Mouse (Mus musculus) T-helper 1 cell (primary cell): ENCODE results near the gene Acbd6.

ENCODE experiments used
- in situ Hi-C: fragments of 300-600 bp; cut with MboI, MseI; formaldehyde crosslinking; loops from one replicate; pipeline ENCODE4 v1.15.1; 2025; ENCODE audit warnings: high pct_unique_total_duplicates

The Acbd6 gene

DNA sequence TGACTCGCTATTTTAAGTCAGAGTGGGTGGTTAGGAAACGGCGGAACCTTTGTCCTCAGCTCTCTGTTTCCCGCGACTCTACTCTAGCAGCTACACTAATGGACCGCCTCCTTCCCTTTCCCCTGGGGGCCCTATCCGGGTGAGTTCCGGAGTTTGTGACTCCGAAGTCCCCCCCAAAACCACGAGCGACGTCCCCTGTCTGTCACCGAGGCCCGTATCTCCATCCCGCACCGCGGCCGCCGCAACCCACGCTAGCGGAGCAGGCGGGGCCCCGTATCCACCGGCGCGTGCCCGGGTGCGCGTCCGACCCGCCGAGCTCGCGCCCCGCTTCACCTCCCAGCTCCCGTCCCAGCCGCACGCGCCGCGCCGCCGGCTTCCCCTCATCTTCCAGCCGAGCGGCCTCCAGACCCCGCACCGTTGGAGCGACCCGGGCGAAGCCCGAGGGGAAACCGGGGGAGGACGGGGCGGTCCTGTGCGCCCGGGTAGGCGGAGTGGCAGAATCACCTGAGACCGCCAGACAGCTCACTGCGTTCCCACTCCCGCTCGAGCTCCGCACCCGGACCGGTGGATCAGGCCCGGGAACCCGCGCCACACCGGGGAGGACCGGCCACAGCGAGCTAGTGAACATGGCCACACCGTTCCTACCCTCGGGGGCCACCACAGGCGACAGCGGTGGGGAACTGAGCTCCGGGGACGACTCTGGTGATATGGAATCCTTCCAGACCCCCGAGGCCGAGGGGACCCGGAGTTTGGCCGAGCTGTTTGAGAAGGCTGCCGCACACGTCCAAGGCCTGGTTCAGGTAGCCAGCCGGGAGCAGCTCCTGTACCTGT is at the start of gene Acbd6:
Gene Acbd6 (plus strand): TSS at position 109 of the 831 bp plus-strand sequence.
- in situ Hi-C loops = no loop called here

DNA sequence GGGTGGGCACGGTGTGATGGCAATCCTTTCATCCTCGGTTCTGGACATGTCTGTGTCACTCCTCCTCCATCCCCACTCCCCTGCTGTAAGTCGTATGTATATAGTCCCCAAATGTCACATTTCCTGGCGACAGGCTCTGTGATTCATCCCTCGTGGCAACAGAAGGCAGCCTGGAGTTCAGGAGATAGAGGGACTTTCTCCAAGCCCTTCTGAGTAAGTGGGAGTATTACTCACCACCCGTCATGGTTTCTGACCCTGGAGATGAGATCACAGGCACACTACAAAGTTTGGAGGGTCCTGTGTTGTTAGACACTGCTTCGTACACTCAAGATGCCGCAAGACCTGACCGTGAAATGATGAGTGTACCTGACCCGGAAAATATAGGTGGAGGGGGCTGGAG is 47.7 kb upstream of the Acbd6 start:
- in situ Hi-C loops = no loop called here

DNA sequence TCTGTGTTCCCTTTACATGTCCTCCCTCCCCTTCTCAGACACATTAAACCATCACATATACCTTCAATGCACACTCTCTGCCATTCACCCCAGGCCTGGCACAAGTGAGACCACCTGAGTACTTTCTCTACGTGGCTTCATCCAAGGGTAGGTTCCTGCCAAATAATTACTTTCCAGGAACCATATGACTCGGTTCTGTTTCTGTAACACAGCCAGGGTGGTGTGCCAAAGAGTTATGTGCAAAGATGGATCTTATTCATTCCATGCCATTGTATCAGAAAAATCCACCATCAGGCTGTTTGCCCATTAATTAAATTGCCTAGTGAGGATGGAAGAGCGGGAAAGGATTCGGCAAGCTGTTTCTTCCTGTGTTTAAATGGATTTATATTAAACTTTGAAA is 42.1 kb upstream of the Acbd6 start:
- in situ Hi-C loops = no loop called here

DNA sequence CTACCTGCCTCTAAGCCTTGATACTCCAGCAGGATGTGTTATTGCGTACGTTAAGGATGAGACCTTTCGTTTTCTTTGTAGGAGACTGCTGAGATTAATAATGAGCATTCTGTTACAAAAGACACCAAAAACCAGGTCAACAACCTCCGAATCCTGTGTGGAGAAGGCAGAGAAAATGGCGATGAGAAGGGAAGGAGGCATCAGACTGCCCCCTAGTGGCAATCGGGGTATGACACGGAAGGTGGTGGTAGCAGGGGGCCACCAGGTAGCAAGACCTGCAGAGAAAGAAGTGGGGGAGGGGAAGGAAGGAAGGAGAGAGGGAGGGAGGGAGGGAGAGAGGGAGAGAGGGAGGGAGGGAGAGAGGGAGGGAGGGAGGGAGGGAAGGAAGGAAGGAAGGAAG is 41.3 kb upstream of the Acbd6 start:
- in situ Hi-C loops = no loop called here

DNA sequence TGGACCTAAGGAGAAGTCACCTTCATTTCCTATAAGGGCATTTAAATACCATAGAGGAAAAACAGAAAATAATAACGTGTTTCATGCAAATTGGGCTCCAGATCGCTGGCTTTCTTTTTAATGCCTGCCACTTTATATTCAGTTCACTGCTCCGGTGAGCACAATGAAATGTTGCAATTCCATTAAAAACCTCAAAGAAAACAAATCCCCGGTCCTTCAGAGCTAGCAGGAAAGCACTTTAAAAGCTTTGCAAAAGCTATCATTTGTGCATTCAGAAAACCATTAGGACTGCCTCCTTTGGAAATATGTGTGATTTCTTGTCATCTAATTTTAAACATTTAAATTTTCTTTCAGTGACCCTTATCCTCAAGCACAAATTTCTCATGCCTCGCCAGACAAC is 40.9 kb upstream of the Acbd6 start:
- in situ Hi-C loops = no loop called here

DNA sequence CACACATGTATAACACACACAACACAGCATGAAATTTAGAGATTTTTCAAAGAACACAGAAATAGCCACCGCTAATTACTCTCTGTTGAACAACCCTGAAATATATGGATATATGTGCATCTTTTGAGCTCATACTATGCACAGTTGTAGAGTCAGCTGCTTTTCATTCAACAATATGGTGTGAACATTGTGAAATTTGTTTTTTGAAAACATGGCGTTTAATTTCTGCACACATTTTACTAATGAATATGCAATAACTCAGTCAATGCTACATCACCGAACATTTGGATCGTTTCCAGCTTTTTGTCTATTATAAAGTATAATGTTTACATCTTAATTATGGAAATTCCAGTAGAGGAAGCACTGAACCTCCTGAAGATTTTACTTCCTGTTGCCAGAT is 37.6 kb upstream of the Acbd6 start:
- in situ Hi-C loops = no loop called here

DNA sequence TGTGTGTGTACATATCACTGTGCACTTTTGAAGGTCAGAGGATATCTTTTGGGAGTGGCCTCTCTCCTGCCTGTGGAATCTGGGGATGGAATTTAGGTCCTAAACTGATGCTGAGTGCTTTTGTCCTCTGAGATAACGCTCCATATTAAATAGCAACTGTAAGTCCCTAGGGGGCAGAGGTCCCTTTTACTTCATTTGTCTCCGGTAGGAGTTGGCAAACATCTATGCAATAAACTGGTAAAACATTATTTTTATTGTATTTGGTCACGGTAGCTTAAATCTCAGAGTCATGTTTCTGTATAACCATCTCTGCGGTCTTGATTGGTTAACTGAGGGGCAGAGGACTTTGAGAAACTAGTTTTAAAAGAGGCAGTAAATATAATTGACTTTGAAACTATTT is 35.4 kb upstream of the Acbd6 start:
- in situ Hi-C loops = no loop called here

DNA sequence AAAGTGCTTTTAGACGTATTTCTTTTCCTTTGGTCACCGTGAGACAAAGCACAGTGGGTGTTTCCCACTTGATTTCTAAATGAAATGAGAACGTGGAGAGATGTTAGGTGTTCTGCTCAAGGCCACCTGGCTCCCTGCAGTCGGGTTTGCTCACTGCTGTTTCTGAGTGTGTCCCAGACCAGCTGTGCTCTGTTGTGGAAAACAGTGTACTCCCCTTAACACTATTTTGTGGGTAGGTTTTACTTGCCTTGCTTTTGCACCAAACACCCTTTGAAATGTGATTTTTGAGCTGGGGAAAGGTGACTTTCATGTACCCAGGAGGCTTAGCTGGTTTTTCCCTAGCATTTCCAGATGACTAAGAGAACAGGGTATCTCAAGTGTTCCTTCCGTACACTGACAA is 31.7 kb upstream of the Acbd6 start:
- in situ Hi-C loops = loop anchor here (5.0 to 25.0 kb wide), 2 partner anchors 509 to 739 kb away; no protein-coding TSS in a partner anchor

DNA sequence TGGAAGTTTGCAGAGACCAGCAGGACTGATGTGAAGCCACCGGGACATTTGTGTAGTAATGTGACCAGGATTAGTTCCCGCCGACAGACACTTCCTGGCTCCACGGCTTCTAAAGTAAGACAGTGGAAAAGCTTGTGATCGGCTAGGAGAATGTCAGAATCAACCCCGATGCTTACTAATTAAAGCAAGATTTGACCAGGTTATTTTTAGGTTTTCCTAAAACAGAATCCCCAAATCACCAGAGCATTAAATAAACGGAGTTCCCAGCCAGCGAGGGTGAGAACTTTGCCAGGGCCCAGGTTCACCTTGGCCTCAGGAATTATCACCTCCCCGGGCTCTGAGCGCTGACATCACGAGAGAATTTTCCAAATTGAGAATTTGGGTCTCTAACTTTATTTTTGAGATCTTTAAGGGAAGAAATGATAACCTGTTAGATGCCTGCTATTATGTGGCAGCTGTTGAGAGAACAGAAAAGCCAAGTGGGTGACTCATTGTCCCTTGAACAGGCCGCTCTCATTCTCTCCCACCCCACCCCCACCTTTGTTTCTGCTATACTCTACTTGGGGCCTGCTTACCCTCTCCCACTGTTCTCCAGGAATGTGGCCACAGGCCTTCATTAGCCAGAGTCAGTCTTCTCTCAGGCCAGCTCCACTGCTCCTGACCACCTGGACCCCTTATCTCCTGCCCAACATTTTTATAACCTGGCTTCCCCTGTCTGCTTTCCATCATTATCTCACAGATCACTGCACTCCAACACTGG is 30.7 kb upstream of the Acbd6 start:
- in situ Hi-C loops = loop anchor here (5.0 to 25.0 kb wide), 2 partner anchors 510 to 740 kb away; no protein-coding TSS in a partner anchor

DNA sequence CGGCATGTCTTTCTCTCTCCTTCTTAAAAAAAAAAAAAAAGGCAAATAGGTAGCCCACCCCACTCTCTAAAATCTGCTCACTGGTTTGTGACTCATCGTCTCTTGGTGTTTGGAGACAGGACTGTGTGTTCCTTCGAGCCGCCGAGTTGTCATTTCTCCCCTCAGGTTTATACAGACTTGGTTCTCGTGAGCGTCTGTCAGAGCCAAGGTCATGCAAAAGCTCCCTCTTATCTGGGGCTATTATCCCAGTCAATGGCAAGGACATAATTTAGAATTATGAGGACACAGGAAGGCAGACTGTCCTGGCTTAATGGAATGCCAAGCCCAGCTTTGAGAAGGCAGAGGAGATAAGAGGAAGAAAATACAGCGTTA is 30.1 kb upstream of the Acbd6 start:
- in situ Hi-C loops = loop anchor here (5.0 to 25.0 kb wide), 2 partner anchors 510 to 740 kb away; no protein-coding TSS in a partner anchor

DNA sequence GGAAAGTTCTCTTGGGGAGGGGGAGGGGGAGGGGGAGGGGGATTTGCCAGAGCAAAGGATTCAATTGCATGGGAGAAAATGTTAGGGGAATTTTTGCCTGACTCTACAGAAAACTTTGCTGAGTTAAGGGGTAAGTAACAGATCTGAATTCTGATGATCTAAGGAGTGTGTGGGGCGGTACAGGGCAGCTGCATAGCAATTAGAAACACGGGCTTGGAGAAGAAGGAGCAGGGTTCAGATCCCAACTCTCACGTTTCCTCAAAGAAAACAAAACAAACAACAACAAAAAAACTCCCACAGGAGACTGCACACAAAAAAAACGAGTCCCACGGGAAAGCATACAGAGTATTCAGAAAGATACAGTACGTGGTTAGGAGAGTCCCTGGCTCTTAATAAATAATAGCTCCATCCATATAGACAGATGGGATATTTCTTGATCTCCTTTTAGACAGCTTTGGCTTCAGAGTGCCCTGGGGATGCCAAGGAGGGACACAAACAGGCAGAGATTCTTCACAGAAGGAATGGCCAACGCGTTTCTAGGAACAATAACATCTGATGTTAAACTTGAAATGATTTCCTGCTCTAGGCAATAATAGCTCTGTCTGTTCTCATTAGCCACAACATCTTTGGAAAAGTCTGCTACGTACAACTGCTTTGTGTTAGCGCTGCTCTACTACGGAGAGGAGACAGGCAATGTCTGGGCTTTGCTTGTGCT is 29.4 kb upstream of the Acbd6 start:
- in situ Hi-C loops = loop anchor here (5.0 to 25.0 kb wide), 2 partner anchors 511 to 741 kb away; no protein-coding TSS in a partner anchor

DNA sequence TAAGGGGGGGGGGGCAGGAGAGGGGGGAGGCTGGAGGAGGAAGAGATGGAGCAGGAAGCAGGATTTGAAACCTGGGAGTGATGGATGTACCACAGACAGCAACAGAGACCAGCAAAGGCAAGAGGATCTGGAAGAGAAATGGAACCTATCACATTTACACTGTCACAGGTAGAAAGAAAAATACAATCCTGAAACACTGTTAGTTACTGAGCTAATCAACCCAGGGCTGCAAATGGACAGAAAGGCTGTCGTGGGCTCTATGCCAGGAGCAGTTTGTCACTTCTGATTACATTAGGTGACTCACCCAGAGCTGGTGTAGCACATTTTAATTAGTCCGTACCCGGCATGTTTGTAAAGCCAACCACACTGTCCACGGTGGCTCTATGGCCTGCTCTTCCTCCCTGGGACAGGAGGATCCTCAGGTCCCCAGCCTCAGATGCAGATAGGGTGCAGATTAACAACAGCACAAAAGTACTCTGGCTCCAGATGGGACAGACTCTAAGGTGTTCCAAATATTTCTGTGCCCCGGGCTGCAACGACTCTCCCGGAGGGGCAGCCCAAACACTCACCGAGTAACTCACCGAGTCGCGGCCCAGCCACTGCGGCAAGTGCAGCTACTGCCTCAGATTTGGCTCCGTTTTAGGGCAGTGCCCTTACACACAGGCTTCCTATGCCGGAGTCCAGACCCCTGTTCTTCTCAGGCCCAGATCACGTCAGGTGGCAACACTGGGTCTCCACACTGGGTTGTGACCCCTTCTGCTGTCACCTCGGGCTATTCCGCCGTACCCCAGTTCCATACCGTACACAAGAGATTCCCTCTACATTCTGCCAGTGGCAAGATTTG is 28.6 kb upstream of the Acbd6 start:
- in situ Hi-C loops = loop anchor here (5.0 to 25.0 kb wide), 2 partner anchors 512 to 742 kb away; no protein-coding TSS in a partner anchor

DNA sequence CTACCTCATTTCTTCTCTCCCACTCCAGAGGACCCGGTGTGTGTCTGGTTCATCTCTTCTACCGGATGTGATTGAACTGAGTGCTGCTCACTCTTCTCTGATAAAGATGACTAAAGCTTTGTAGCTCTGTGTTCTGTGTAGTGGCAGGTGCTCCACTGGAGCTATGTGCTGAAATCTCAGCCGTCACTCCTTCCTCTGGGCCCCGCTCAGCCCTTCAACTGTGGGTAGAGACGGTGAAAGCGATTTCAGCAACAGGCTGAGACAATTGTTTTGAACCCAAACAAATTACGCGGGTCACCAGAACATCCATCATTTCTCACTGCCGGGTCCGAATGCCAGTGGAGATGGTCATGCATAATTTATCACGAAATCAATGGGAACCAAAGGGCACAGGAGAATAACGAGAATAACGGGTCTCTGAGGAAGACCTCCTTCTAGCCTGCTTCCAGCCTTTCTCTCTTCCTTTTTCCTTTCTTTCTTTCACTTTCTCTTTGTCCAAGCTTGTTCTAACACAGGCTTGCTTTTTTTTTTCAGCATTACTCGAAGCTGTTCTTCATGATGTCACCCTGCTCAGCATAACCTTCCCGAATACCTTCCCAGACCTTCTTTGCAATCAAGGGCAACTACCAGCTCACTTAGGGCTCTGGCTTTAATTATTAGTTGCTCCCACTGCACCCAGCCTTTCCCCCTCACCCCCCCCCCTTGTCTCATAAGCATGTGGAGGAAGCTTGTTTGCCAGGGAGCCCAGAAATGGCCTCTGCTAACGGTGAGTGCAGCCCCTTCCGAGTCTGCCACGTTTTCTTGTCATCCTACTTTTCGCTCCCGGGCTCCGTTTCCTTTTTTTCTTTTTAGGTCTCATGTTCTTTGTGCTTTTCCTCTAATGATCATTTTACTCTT is 27.1 kb upstream of the Acbd6 start:
- in situ Hi-C loops = loop anchor here (5.0 to 25.0 kb wide), 2 partner anchors 244 to 744 kb away; no protein-coding TSS in a partner anchor

DNA sequence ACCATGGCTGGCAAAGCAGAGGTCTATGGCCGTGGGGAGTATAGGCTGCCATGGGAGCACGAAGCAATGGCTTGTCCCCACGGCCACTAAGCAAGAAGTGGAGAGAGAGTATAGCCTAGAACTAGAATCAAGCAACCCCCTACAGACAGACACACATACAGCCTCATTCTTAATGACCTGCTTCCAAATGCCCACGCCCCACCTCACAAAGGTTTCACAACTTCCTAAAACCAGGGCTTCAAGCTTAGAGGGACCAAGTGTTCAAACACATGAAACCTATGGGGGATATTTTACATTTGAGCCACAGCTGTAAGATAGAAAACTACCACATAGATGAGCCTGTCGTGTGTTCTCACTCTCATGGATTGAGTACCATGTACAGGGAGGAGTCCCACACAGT is 25.5 kb upstream of the Acbd6 start:
- in situ Hi-C loops = loop anchor here (5.0 to 25.0 kb wide), 2 partner anchors 245 to 745 kb away; no protein-coding TSS in a partner anchor

DNA sequence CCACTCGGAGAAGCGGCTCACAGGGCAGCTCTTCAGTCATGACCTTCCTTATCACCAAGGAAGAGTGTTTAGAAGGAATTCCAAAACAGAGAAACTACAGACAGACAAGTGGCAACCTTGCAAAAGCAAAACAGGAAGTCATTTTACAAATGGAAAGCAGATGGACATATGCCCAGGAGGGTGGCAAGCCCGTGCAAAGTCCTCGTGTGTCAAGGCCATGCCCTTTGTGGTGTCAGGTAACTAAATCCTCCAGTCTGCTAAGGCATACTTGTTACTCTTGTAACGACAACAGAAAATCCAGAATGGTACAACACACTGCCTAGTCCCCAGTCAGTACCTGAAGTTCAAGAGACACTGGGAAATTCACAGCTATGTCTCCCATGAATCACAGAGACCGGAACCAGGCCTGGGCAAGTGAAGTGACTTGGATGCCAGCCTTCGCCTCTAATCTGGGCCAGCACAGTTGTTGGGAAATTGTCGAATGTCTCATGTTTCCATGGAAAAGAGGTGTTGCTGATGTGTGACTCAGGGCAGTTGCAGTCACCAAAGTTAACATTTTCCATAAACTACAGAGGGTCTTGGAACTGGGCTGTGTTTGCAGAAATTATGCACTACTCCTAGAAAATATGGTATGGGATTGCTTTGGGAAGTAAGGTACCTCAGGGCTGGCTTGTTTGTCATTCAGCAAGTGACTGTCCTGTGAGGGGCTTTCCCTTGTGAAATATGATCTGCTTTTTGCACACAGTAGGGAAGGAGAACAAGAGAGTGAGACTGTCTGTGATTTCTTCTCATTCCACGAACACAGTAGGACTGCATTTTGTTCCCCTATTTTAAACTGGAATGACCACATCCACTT is 24.9 kb upstream of the Acbd6 start:
- in situ Hi-C loops = loop anchor here (5.0 to 25.0 kb wide), 2 partner anchors 246 to 746 kb away; no protein-coding TSS in a partner anchor

DNA sequence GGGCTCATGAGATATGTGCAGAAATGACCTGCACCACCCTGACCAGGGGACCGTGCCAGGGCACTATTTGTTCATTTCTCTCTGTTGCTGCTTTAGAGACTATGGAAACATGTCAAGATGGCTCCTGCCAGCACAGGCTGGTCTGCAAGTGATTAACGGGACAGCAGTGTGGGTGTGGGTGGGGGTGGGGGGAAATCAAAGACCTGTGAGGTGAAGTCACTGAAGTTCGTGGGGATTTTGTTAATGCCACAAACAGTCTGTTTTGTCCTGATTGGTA is 24.3 kb upstream of the Acbd6 start:
- in situ Hi-C loops = loop anchor here (5.0 to 25.0 kb wide), 2 partner anchors 246 to 746 kb away; no protein-coding TSS in a partner anchor

DNA sequence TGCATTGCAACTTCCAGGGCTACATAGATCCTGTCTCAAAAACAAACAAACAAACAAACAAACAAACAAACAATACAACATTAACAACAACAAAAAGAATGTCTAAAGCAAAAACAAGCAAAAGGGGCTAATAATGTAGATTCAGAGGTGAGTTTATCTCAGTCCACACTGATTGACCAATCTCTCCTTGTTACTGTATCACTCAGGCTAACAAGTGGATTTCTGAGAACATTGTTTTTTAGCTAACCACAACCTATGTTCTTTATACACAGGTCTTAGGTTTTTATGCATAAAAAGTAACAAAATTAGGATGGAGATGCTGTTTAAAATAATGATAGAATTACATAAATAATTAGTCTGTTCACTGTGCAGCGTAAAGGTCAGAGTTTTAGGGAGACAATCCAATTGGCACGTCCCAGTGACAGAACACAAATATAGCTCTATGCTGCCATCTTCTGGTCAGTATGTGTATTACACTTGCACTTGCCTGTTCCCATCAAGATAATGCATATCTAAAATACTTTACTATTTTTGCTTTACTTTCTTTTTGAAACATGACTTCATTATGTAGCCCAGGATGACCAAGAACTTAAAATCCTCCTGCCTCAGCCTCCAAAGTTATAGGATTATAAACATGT is 20.8 kb upstream of the Acbd6 start:
- in situ Hi-C loops = loop anchor here (25.0 kb wide), 1 partner anchor 750 kb away; no protein-coding TSS in a partner anchor

DNA sequence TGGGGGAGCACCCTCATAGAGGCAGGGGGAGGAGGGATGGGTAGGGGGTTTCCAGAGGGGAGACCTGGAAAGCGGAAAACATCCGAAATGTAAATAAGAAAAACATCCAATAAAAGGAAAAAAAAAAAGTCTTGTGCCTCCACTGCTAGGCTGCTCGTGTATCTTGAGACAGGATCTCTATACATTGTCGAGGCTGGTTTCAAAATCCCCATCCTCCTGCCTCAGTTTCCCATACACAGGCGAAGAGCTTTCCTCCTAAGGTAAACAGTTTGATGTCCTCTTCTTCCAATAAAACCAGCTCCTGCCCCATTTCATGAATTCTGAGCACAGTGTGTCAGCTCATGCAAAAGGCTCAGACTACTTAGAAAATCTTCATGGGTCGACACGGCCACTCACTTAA is 19.9 kb upstream of the Acbd6 start:
- in situ Hi-C loops = loop anchor here (25.0 kb wide), 1 partner anchor 751 kb away; no protein-coding TSS in a partner anchor
